Mouse (Mus musculus) liver, embryonic 14.5 days (tissue): ENCODE measurements at regions not wholly inside any gene's neighbourhood (a gene's known extent, or its start where the extent isn't known, plus 50 kb on each side); places are given as distances from the start of the nearest gene placed in this dataset.

ENCODE experiments used
- ATAC-seq: fragments of 200-750 bp; cut with Nextera tagmentation; 2 replicates; pipeline ENCODE4 v1.8.0; 2017; ENCODE audit warnings: moderate number of reproducible peaks, mild to moderate bottlenecking, moderate library complexity; ENCODE audit not compliant: insufficient read depth
- DNase-seq, 3 experiments: peaks; one replicate each; pipeline ENCODE4 v3.0.0-alpha.2; 2012 to 2013; ENCODE audit warnings: low read depth in 3 of 3, low spot score in 3 of 3
- H3K27ac ChIP-seq: fragments of 300-500 bp; sonication (generic); 2 replicates; pipeline ENCODE4 v1.5.1; 2014; ENCODE audit warnings: moderate library complexity, mild to moderate bottlenecking, control low read depth, inconsistent platforms
- H3K27me3 ChIP-seq: fragments of 300-500 bp; sonication (generic); 2 replicates; pipeline ENCODE4 v1.6.1; 2014; ENCODE audit warnings: mild to moderate bottlenecking, low read length, moderate library complexity; ENCODE audit not compliant: control insufficient read depth, insufficient read depth
- H3K36me3 ChIP-seq: fragments of 300-500 bp; sonication (generic); replicated peaks from 2 replicates; pipeline ENCODE4 v1.6.1; 2014; ENCODE audit warnings: low read depth; ENCODE audit not compliant: control insufficient read depth, insufficient read depth
- H3K4me1 ChIP-seq, 2 experiments: fragments of 200-500 bp in 1 of 2; fragments of 300-500 bp in 1 of 2; sonication (generic) in 1 of 2; replicated peaks; 2 replicates each; pipeline ENCODE4 v1.6.1; 2012 to 2014; ENCODE audit warnings: antibody characterized with exemption in 1 of 2, inconsistent platforms in 1 of 2, low read length in 1 of 2; ENCODE audit not compliant: control insufficient read depth in 2 of 2, insufficient read depth in 2 of 2
- H3K4me2 ChIP-seq: fragments of 300-500 bp; sonication (generic); 2 replicates; pipeline ENCODE4 v1.6.1; 2014; ENCODE audit warnings: low read depth, mild to moderate bottlenecking, control low read depth, moderate library complexity
- H3K4me3 ChIP-seq, 2 experiments: fragments of 200-500 bp in 1 of 2; fragments of 300-500 bp in 1 of 2; sonication (generic) in 1 of 2; 2 replicates each; pipeline ENCODE4 v1.5.1; 2012 to 2014; ENCODE audit warnings: low read depth in 2 of 2, low read length in 2 of 2, mild to moderate bottlenecking in 2 of 2, control low read depth in 1 of 2, inconsistent platforms in 1 of 2, moderate library complexity in 1 of 2; ENCODE audit not compliant: insufficient read depth in 1 of 2
- H3K9ac ChIP-seq: fragments of 300-500 bp; sonication (generic); replicated peaks from 2 replicates; pipeline ENCODE4 v1.6.1; 2014; ENCODE audit warnings: mild to moderate bottlenecking, control low read depth, moderate library complexity
- H3K9me3 ChIP-seq: fragments of 300-500 bp; sonication (generic); 2 replicates; pipeline ENCODE4 v1.6.1; 2016; ENCODE audit warnings: low read length, mixed read lengths; ENCODE audit not compliant: control insufficient read depth
- CTCF ChIP-seq: IDR thresholded peaks from 2 replicates; pipeline ENCODE4 v1.5.1; 2016; ENCODE audit warnings: antibody characterized with exemption, low read depth, control low read depth
- EP300 ChIP-seq: IDR thresholded peaks from 2 replicates; pipeline ENCODE4 v1.6.1; 2016; ENCODE audit warnings: antibody characterized with exemption, low read depth
- WGBS: fragments of 180-500 bp; shearing (Covaris S2); extraction: QIAGEN DNeasy Blood & Tissue Kit; methylation state at CpG from one replicate; pipeline ENCODE4 v1.1.7; 2014; ENCODE audit not compliant: insufficient replicate concordance; 5-methylcytosine and 5-hydroxymethylcytosine counted together

- no peak overlapping the region for H3K4me2 ChIP-seq
- no peak overlapping the region for H3K4me3 ChIP-seq
- DNase-seq (no peak), ATAC-seq (no peak)
- no peaks in the 10 kb centered on the region for H3K27me3 ChIP-seq
- no peaks in the 10 kb centered on the region for H3K9me3 ChIP-seq
- no peaks in the 10 kb centered on the region for H3K36me3 ChIP-seq
- no peak overlapping the region for H3K9ac ChIP-seq
- WGBS = 63% methylated on average over 9 of the region's 9 CpGs
- H3K27ac ChIP-seq = no peak overlapping the region
- no peaks in the 10 kb centered on the region for H3K4me1 ChIP-seq
- TF ChIP-seq EP300 = no peak
- TF ChIP-seq CTCF = no peak
Measured at GRCm38 (mm10) chr9:88181189-88181994, 145.6 kb upstream of the Nt5e start.

GRCm38 (mm10) chr9:88207378-88207777 lies 119.6 kb upstream of the Nt5e start:
- Histone ChIP-seq H3K4me2 (no peak overlapping the region), H3K27me3 (no peaks in the 10 kb centered on the region), H3K9me3 (no peaks in the 10 kb centered on the region), H3K36me3 (no peaks in the 10 kb centered on the region), H3K27ac (no peak overlapping the region), H3K4me1 (no peaks in the 10 kb centered on the region), H3K9ac (no peak overlapping the region), H3K4me3 (no peak overlapping the region)
- TF ChIP-seq CTCF = no peak
- no peak for TF ChIP-seq EP300
- no peak for DNase-seq
- ATAC-seq = no peak
- 45% methylated on average over 7 of the region's 7 CpGs for WGBS

GRCm38 (mm10) chr9:88208022-88208421 lies 119.0 kb upstream of the Nt5e start:
- Histone ChIP-seq H3K9me3 (no peaks in the 10 kb centered on the region), H3K9ac (no peak overlapping the region), H3K27ac (no peak overlapping the region), H3K27me3 (no peaks in the 10 kb centered on the region), H3K4me2 (no peak overlapping the region), H3K4me1 (no peaks in the 10 kb centered on the region), H3K4me3 (no peak overlapping the region), H3K36me3 (no peaks in the 10 kb centered on the region)
- DNase-seq = no peak
- no peak for TF ChIP-seq CTCF
- no peak for TF ChIP-seq EP300
- ATAC-seq = no peak

- H3K27ac ChIP-seq = no peak overlapping the region
- H3K36me3 ChIP-seq = no peaks in the 10 kb centered on the region
- H3K9ac ChIP-seq = no peak overlapping the region
- DNase-seq (no peak), ATAC-seq (no peak)
- no peak overlapping the region for H3K4me2 ChIP-seq
- H3K4me3 ChIP-seq = no peak overlapping the region
- no peaks in the 10 kb centered on the region for H3K27me3 ChIP-seq
- H3K9me3 ChIP-seq = no peaks in the 10 kb centered on the region
- WGBS = 50% methylated on average over 6 of the region's 6 CpGs
- H3K4me1 ChIP-seq = no peaks in the 10 kb centered on the region
- TF ChIP-seq CTCF (no peak), EP300 (no peak)
Measured at GRCm38 (mm10) chr9:88214758-88215157, 112.2 kb upstream of the Nt5e start.

- H3K9me3 ChIP-seq = no peaks in the 10 kb centered on the region
- TF ChIP-seq CTCF (no peak), EP300 (no peak)
- H3K4me2 ChIP-seq = no peak overlapping the region
- H3K9ac ChIP-seq = no peak overlapping the region
- ATAC-seq = no peak
- 53% methylated on average over 3 of the region's 3 CpGs for WGBS
- H3K27me3 ChIP-seq = no peaks in the 10 kb centered on the region
- no peak overlapping the region for H3K27ac ChIP-seq
- H3K4me1 ChIP-seq = no peaks in the 10 kb centered on the region
- no peak overlapping the region for H3K4me3 ChIP-seq
- DNase-seq = no peak
- H3K36me3 ChIP-seq = no peaks in the 10 kb centered on the region
Measured at GRCm38 (mm10) chr9:88220360-88220759, 106.6 kb upstream of the Nt5e start.
